Mouse (Mus musculus) limb, embryonic 10.5 days (tissue): Measurements from ENCODE around the gene C130032M10Rik. TPM values are rescaled to one million over a fixed set of nuclear protein-coding genes. Genes with fewer than 3 reads are reported as not detected.
"Not testable (repeated sequence)": the region's sequence is repeated elsewhere in the genome, so short reads cannot be mapped to it uniquely, and the experiment has no call there.

Source experiments
- DNase-seq: peaks from one replicate; pipeline ENCODE4 v3.0.0-alpha.2; 2017; ENCODE audit warnings: low spot score
- H3K27ac ChIP-seq: fragments of 300-500 bp; sonication (generic); 2 replicates; pipeline ENCODE4 v1.5.1; 2016; ENCODE audit warnings: mild to moderate bottlenecking
- H3K27me3 ChIP-seq: fragments of 300-500 bp; sonication (generic); 2 replicates; pipeline ENCODE4 v1.6.1; 2016; ENCODE audit warnings: low read depth, mild to moderate bottlenecking; ENCODE audit not compliant: poor library complexity, severe bottlenecking
- H3K36me3 ChIP-seq: fragments of 300-500 bp; sonication (generic); 2 replicates; pipeline ENCODE4 v1.6.1; 2016; ENCODE audit warnings: mild to moderate bottlenecking, moderate library complexity
- H3K4me1 ChIP-seq: fragments of 300-500 bp; sonication (generic); 2 replicates; pipeline ENCODE4 v1.6.1; 2016
- H3K4me3 ChIP-seq: fragments of 300-500 bp; sonication (generic); 2 replicates; pipeline ENCODE4 v1.5.1; 2016; ENCODE audit warnings: mild to moderate bottlenecking, moderate library complexity
- H3K9me3 ChIP-seq: fragments of 300-500 bp; sonication (generic); replicated peaks from 2 replicates; pipeline ENCODE4 v1.6.1; 2016; ENCODE audit warnings: mild to moderate bottlenecking
- WGBS: fragments of 180-500 bp; shearing (Covaris S2); methylation state at CpG from one replicate; pipeline ENCODE4 v1.1.7; 2016; 5-methylcytosine and 5-hydroxymethylcytosine counted together
- polyA plus RNA-seq: library from polyadenylated mRNA; unstranded; fragments of >200 nt; fragmentation: Nextera tagmentation; extraction: Ambion mirVana; gene quantifications from 2 replicates; pipeline ENCODE4 v1.2.1, GENCODE M21; 2016

C130032M10Rik gene
- polyA plus RNA-seq, 1 experiment from 2014 or later: 1.6 TPM

GRCm38 (mm10) chr9:114501111-114501510 is 14.4 kb upstream of the C130032M10Rik start:
- DNase-seq: no peak
- Histone ChIP-seq H3K4me3 (no peak overlapping the region), H3K27me3 (no peaks in the 10 kb centered on the region), H3K36me3 (peaks cover 2% of the 10 kb centered on the region), H3K4me1 (peaks cover 11% of the 10 kb centered on the region), H3K27ac (no peak overlapping the region), H3K9me3 (no peaks in the 10 kb centered on the region)
- WGBS: 94% methylated on average over 7 of the region's 7 CpGs

GRCm38 (mm10) chr9:114501913-114502312 is 13.6 kb upstream of the C130032M10Rik start:
- no peak for DNase-seq
- Histone ChIP-seq H3K27me3 (no peaks in the 10 kb centered on the region), H3K4me3 (no peak overlapping the region), H3K27ac (no peak overlapping the region), H3K9me3 (no peaks in the 10 kb centered on the region), H3K36me3 (peaks cover 10% of the 10 kb centered on the region), H3K4me1 (peaks cover 11% of the 10 kb centered on the region)
- WGBS: 96% methylated on average over 11 of the region's 11 CpGs

GRCm38 (mm10) chr9:114502711-114503427 is 12.6 kb upstream of the C130032M10Rik start:
- no peaks in the 10 kb centered on the region for H3K27me3 ChIP-seq
- no peak overlapping the region for H3K4me3 ChIP-seq
- no peaks in the 10 kb centered on the region for H3K9me3 ChIP-seq
- peaks cover 19% of the 10 kb centered on the region for H3K36me3 ChIP-seq
- no peak for DNase-seq
- no peak overlapping the region for H3K27ac ChIP-seq
- 70% methylated on average over 15 of the region's 15 CpGs for WGBS
- peaks cover 11% of the 10 kb centered on the region for H3K4me1 ChIP-seq

GRCm38 (mm10) chr9:114504816-114505215 is 10.7 kb upstream of the C130032M10Rik start, which contains the start of gene Ccr4:
TSS of gene Ccr4 (minus strand) at chr9:114504916.
- Histone ChIP-seq H3K4me3 (no peak within 1 kb of the TSS), H3K36me3 (peaks cover 39% of the 10 kb centered on the region)

GRCm38 (mm10) chr9:114506564-114506963 is 8.9 kb upstream of the C130032M10Rik start:
- Histone ChIP-seq H3K36me3 (peaks cover 56% of the 10 kb centered on the region), H3K4me1 (0 out of 2 replicates have a peak, but pooled peaks cover 3% of the 10 kb centered on the region), H3K27ac (no peak overlapping the region), H3K9me3 (no peaks in the 10 kb centered on the region), H3K27me3 (no peaks in the 10 kb centered on the region), H3K4me3 (no peak overlapping the region)
- no peak for DNase-seq
- 88% methylated on average over 4 of the region's 4 CpGs for WGBS

More at GRCm38 (mm10) chr9:114504816-114505215, 10.7 kb upstream of the C130032M10Rik start, which contains the start of gene Ccr4:
- no peak for DNase-seq
- no peaks in the 10 kb centered on the region for H3K9me3 ChIP-seq
- no peaks in the 10 kb centered on the region for H3K27me3 ChIP-seq
- 92% methylated on average over 9 of the region's 9 CpGs for WGBS
- H3K4me1 ChIP-seq: peaks cover 6% of the 10 kb centered on the region; the same call in 1 of the 2 replicates
- H3K27ac ChIP-seq: no peak within 1 kb of the TSS

GRCm38 (mm10) chr9:114507421-114507820 is 8.1 kb upstream of the C130032M10Rik start:
- H3K4me3 ChIP-seq: no peak overlapping the region
- H3K27ac ChIP-seq: no peak overlapping the region
- 93% methylated on average over 9 of the region's 9 CpGs for WGBS
- 0 out of 2 replicates have a peak, but pooled peaks cover 3% of the 10 kb centered on the region for H3K4me1 ChIP-seq
- H3K9me3 ChIP-seq: peaks cover under 1% of the 10 kb centered on the region; the same call in 1 of the 2 replicates
- no peaks in the 10 kb centered on the region for H3K27me3 ChIP-seq
- peaks cover 65% of the 10 kb centered on the region for H3K36me3 ChIP-seq
- no peak for DNase-seq

GRCm38 (mm10) chr9:114509785-114510184 is 5.7 kb upstream of the C130032M10Rik start:
- no peak overlapping the region for H3K4me3 ChIP-seq
- peaks cover 22% of the 10 kb centered on the region for H3K9me3 ChIP-seq
- DNase-seq: no peak
- H3K27ac ChIP-seq: no peak overlapping the region
- WGBS: 96% methylated on average over 9 of the region's 9 CpGs
- H3K27me3 ChIP-seq: no peaks in the 10 kb centered on the region
- H3K4me1 ChIP-seq: no peaks in the 10 kb centered on the region
- peaks cover 88% of the 10 kb centered on the region for H3K36me3 ChIP-seq

- Histone ChIP-seq H3K4me1 (no peaks in the 10 kb centered on the region), H3K9me3 (peaks cover 22% of the 10 kb centered on the region), H3K36me3 (peaks cover 99% of the 10 kb centered on the region), H3K27ac (no peak overlapping the region), H3K27me3 (no peaks in the 10 kb centered on the region), H3K4me3 (no peak overlapping the region)
- DNase-seq: no peak
- WGBS: 96% methylated on average over 21 of the region's 21 CpGs
Observed at GRCm38 (mm10) chr9:114512831-114513230, 2.7 kb upstream of the C130032M10Rik start.

GRCm38 (mm10) chr9:114517924-114518497 is 2.5 kb downstream of the C130032M10Rik start:
- Histone ChIP-seq H3K27ac (no peak overlapping the region), H3K4me1 (no peaks in the 10 kb centered on the region), H3K4me3 (no peak overlapping the region), H3K36me3 (peaks cover 75% of the 10 kb centered on the region), H3K27me3 (no peaks in the 10 kb centered on the region), H3K9me3 (peaks cover 16% of the 10 kb centered on the region)
- DNase-seq: no peak
- 87% methylated on average over 13 of the region's 13 CpGs for WGBS

- no peak overlapping the region for H3K4me3 ChIP-seq
- no peak for DNase-seq
- 67% methylated on average over 9 of the region's 9 CpGs for WGBS
- H3K4me1 ChIP-seq: no peaks in the 10 kb centered on the region
- H3K9me3 ChIP-seq: peaks cover 7% of the 10 kb centered on the region
- H3K36me3 ChIP-seq: peaks cover 75% of the 10 kb centered on the region
- no peak overlapping the region for H3K27ac ChIP-seq
- H3K27me3 ChIP-seq: no peaks in the 10 kb centered on the region
Observed at GRCm38 (mm10) chr9:114518812-114519477, 3.4 kb downstream of the C130032M10Rik start.

GRCm38 (mm10) chr9:114520529-114520928 is 5.0 kb downstream of the C130032M10Rik start:
- H3K27me3 ChIP-seq: not testable (repeated sequence)
- H3K36me3 ChIP-seq: peaks cover 72% of the 10 kb centered on the region
- 81% methylated on average over 4 of the region's 4 CpGs for WGBS

GRCm38 (mm10) chr9:114522041-114522440 is 6.5 kb downstream of the C130032M10Rik start:
- WGBS: 63% methylated on average over 5 of the region's 5 CpGs
- no peak overlapping the region for H3K27ac ChIP-seq
- H3K4me1 ChIP-seq: peaks cover 16% of the 10 kb centered on the region
- no peak for DNase-seq
- H3K36me3 ChIP-seq: peaks cover 57% of the 10 kb centered on the region
- no peak overlapping the region for H3K4me3 ChIP-seq
- no peaks in the 10 kb centered on the region for H3K9me3 ChIP-seq
- H3K27me3 ChIP-seq: no peaks in the 10 kb centered on the region

More at GRCm38 (mm10) chr9:114520529-114520928, 5.0 kb downstream of the C130032M10Rik start:
- H3K9me3 ChIP-seq, H3K4me3 ChIP-seq, H3K27ac ChIP-seq, DNase-seq, H3K4me1 ChIP-seq: not testable (repeated sequence)

- WGBS: 94% methylated on average over 9 of the region's 9 CpGs
- Histone ChIP-seq H3K4me3 (no peak overlapping the region), H3K9me3 (no peaks in the 10 kb centered on the region), H3K27me3 (no peaks in the 10 kb centered on the region), H3K36me3 (peaks cover 52% of the 10 kb centered on the region), H3K4me1 (peaks cover 21% of the 10 kb centered on the region), H3K27ac (no peak overlapping the region)
- no peak for DNase-seq
Observed at GRCm38 (mm10) chr9:114522501-114522900, 7.0 kb downstream of the C130032M10Rik start.
